Mouse (Mus musculus) liver, embryonic 13.5 days (tissue): ENCODE results near the gene Kctd2. TPM values are rescaled to one million over a fixed set of nuclear protein-coding genes. Genes with fewer than 3 reads are reported as not detected.

Source experiments
- ATAC-seq: fragments of 200-750 bp; cut with Nextera tagmentation; 2 replicates; pipeline ENCODE4 v1.8.0; 2017; ENCODE audit warnings: low read depth, mild to moderate bottlenecking, moderate number of reproducible peaks, moderate library complexity
- DNase-seq: peaks from one replicate; pipeline ENCODE4 v3.0.0; 2022
- H3K27ac ChIP-seq: fragments of 300-500 bp; sonication (generic); 2 replicates; pipeline ENCODE4 v1.5.1; 2015; ENCODE audit warnings: moderate library complexity, mild to moderate bottlenecking, inconsistent platforms
- H3K27me3 ChIP-seq: fragments of 300-500 bp; sonication (generic); 2 replicates; pipeline ENCODE4 v1.6.1; 2015; ENCODE audit warnings: mild to moderate bottlenecking, inconsistent platforms
- H3K36me3 ChIP-seq: fragments of 300-500 bp; sonication (generic); 2 replicates; pipeline ENCODE4 v1.6.1; 2015; ENCODE audit warnings: mild to moderate bottlenecking, inconsistent platforms
- H3K4me1 ChIP-seq: fragments of 300-500 bp; sonication (generic); replicated peaks from 2 replicates; pipeline ENCODE4 v1.6.1; 2015; ENCODE audit warnings: inconsistent platforms
- H3K4me2 ChIP-seq: fragments of 300-500 bp; sonication (generic); 2 replicates; pipeline ENCODE4 v1.6.1; 2015; ENCODE audit warnings: inconsistent platforms, mild to moderate bottlenecking, moderate library complexity
- H3K4me3 ChIP-seq: fragments of 300-500 bp; sonication (generic); replicated peaks from 2 replicates; pipeline ENCODE4 v1.5.1; 2015; ENCODE audit warnings: mild to moderate bottlenecking, inconsistent platforms
- H3K9ac ChIP-seq: fragments of 300-500 bp; sonication (generic); 2 replicates; pipeline ENCODE4 v1.6.1; 2015; ENCODE audit warnings: mild to moderate bottlenecking, inconsistent platforms
- H3K9me3 ChIP-seq: fragments of 300-500 bp; sonication (generic); replicated peaks from 2 replicates; pipeline ENCODE4 v1.6.1; 2016; ENCODE audit warnings: inconsistent platforms
- WGBS: fragments of 180-500 bp; shearing (Covaris S2); methylation state at CpG from one replicate; pipeline ENCODE4 v1.1.7; 2015; ENCODE audit not compliant: insufficient replicate concordance; 5-methylcytosine and 5-hydroxymethylcytosine counted together
- polyA plus RNA-seq: library from polyadenylated mRNA; unstranded; fragments of >200 nt; fragmentation: Nextera tagmentation; extraction: Ambion mirVana; gene quantifications from 2 replicates; pipeline ENCODE4 v1.2.1, GENCODE M21; 2015

Kctd2 gene
- polyA plus RNA-seq, 1 experiment from 2014 or later, result 4.1 TPM

DNA sequence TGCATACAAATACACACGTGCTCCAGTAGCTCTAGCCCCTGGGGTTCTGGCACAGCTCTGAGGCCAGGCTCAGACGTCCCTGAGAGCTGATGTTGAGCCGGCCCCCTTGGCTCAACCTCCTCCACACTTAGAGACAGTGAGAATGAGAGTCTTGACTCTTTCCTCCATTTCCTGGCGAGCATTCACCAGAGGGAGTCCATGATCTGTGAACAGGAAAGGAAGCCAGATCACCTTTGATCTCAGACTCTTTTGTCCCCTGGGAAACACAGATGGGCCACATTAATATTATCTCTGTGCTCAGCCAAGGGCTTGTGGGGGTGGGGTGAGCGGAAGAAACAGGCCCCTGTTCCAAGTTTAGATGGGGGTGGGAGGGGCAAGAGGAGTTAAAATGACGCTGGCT lies 37.5 kb downstream of the Kctd2 start:
- H3K27me3 ChIP-seq, result peaks cover 5% of the 10 kb centered on the region; the same call in 1 of the 2 replicates
- H3K36me3 ChIP-seq, result no peaks in the 10 kb centered on the region
- DNase-seq, result no peak
- H3K9me3 ChIP-seq, result 0 out of 2 replicates have a peak, but pooled peaks cover 3% of the 10 kb centered on the region
- no peak overlapping the region for H3K27ac ChIP-seq
- H3K9ac ChIP-seq, result no peak overlapping the region
- 25% methylated on average over 6 of the region's 6 CpGs for WGBS
- ATAC-seq, result no peak
- peaks cover 14% of the 10 kb centered on the region for H3K4me1 ChIP-seq
- H3K4me2 ChIP-seq, result no peak overlapping the region
- H3K4me3 ChIP-seq, result no peak overlapping the region

DNA sequence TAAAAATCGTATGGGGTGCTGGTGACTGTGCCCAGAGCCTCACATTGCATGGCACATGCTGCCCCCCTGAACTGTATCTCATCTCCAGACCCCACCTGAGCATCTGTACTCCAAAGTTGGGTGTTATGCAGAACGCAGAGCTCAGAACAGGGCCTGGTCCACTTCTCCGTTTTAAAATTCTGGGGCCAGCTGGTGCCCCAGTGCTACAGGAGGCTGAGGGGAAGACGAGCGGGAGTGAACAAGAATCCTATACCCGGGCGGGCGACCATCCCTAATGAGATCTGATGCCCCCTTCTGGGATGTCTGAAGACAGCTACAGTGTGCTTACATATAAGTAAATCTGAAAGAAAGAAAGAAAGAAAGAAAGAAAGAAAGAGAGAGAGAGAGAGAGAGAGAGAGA lies 41.0 kb downstream of the Kctd2 start:
- H3K4me1 ChIP-seq, result peaks cover 8% of the 10 kb centered on the region
- DNase-seq, result no peak
- H3K4me3 ChIP-seq, result no peak overlapping the region
- no peak overlapping the region for H3K4me2 ChIP-seq
- no peak for ATAC-seq
- H3K9ac ChIP-seq, result no peak overlapping the region
- no peaks in the 10 kb centered on the region for H3K36me3 ChIP-seq
- H3K9me3 ChIP-seq, result no peaks in the 10 kb centered on the region
- peaks cover 12% of the 10 kb centered on the region; the same call in 1 of the 2 replicates for H3K27me3 ChIP-seq
- WGBS, result 20% methylated on average over 8 of the region's 8 CpGs
- no peak overlapping the region for H3K27ac ChIP-seq

DNA sequence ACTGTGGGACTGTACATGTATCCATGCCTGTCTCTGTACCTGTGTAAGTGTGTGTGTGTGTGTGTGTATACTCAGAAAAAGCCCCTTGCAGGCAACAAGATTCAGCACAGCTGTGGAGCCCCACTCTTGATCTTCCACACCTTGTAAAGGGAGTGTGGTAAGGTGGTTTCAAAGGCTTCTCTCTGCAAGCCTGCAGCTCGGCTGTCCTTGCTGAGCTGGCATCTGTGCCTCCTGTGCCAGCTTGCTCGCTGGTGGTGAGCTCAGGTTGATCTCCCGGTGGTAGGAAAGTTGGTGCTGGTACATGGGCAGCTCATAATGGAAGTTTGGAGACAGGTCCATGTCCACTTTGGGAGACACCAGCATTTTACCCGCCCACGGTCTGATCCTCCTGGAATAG lies 41.9 kb downstream of the Kctd2 start:
- DNase-seq, result no peak
- Histone ChIP-seq H3K4me2 (no peak overlapping the region), H3K9me3 (no peaks in the 10 kb centered on the region), H3K4me3 (no peak overlapping the region), H3K36me3 (no peaks in the 10 kb centered on the region), H3K4me1 (peaks cover 8% of the 10 kb centered on the region), H3K27me3 (peaks cover 16% of the 10 kb centered on the region; the same call in 1 of the 2 replicates), H3K27ac (no peak overlapping the region), H3K9ac (no peak overlapping the region)
- WGBS, result 52% methylated on average over 5 of the region's 5 CpGs
- no peak for ATAC-seq

DNA sequence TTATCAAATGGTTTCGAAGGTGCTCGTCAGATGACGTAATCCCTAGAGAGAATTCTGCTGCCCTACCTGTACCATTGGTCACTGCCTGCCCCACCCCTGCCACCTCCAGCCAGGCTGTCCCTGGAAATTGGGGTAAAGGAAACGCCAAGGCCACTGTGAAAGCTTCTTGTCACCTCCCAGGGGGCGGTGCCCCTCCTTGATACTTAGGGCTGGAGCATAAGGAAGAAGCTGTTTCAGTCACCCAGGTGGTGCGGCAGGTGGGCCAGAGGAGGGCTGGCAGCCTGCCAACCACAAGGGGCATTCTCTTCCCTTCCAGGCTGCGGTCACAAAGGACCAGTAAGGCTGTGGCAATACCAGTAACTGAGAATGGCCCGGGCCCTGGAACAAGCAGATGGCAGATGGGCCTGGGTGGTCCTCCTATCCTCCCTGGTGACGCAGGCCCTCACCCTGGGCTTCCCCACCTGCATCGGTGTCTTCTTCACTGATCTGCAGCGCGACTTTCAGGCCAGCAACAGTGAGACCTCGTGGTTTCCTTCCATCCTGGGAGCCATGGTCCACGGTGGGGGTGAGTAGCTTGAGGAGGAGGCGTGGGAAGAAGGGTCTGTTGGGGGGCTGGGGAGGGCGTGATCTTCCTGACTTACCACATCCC lies 42.4 kb downstream of the Kctd2 start, which contains the start of gene Slc16a5:
Gene Slc16a5 (plus strand): TSS at position 232 of the 649 bp plus-strand sequence.
- no peak within 1 kb of the TSS for H3K4me3 ChIP-seq
- 64% methylated on average over 16 of the region's 16 CpGs for WGBS
- no peaks in the 10 kb centered on the region for H3K36me3 ChIP-seq
- peaks cover 7% of the 10 kb centered on the region for H3K4me1 ChIP-seq
- no peaks in the 10 kb centered on the region for H3K9me3 ChIP-seq
- no peak for ATAC-seq
- H3K4me2 ChIP-seq, result no peak within 1 kb of the TSS
- no peak within 1 kb of the TSS for H3K27ac ChIP-seq
- H3K27me3 ChIP-seq, result peaks cover 19% of the 10 kb centered on the region; the same call in 1 of the 2 replicates
- no peak within 1 kb of the TSS for H3K9ac ChIP-seq
- DNase-seq, result no peak

DNA sequence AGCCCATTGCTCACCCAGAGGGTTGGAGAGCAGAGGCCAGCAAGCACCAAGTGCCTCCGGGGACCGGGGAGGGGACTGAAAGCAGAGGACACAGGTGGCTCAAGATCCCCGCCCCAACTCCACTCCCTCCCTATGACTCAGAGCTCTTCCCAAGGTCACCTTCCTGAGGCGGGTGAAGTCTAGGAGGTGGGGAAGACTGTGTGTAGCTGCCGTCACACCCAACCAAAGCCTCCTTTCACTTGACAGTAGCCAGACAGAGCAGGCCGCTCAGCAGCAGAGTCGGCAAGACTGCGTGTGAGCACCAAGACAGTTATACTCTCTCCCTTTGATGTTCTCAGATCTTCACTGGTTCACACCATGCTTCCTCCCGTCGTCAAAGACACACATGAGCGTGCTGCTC lies 43.5 kb downstream of the Kctd2 start:
- Histone ChIP-seq H3K4me2 (no peak overlapping the region), H3K9ac (no peak overlapping the region), H3K9me3 (no peaks in the 10 kb centered on the region), H3K36me3 (no peaks in the 10 kb centered on the region), H3K27me3 (peaks cover 21% of the 10 kb centered on the region; the same call in 1 of the 2 replicates), H3K4me1 (no peaks in the 10 kb centered on the region), H3K4me3 (no peak overlapping the region), H3K27ac (no peak overlapping the region)
- 57% methylated on average over 11 of the region's 11 CpGs for WGBS
- no peak for ATAC-seq
- DNase-seq, result no peak

GRCm38 (mm10) chr11:115464851-115465250 lies 44.9 kb downstream of the Kctd2 start:
- no peak for ATAC-seq
- no peaks in the 10 kb centered on the region for H3K9me3 ChIP-seq
- H3K36me3 ChIP-seq, result no peaks in the 10 kb centered on the region
- 69% methylated on average over 8 of the region's 8 CpGs for WGBS
- peaks cover 21% of the 10 kb centered on the region; the same call in 1 of the 2 replicates for H3K27me3 ChIP-seq
- DNase-seq, result no peak
- H3K27ac ChIP-seq, result no peak overlapping the region
- no peak overlapping the region for H3K9ac ChIP-seq
- H3K4me2 ChIP-seq, result no peak overlapping the region
- no peaks in the 10 kb centered on the region for H3K4me1 ChIP-seq
- H3K4me3 ChIP-seq, result no peak overlapping the region

DNA sequence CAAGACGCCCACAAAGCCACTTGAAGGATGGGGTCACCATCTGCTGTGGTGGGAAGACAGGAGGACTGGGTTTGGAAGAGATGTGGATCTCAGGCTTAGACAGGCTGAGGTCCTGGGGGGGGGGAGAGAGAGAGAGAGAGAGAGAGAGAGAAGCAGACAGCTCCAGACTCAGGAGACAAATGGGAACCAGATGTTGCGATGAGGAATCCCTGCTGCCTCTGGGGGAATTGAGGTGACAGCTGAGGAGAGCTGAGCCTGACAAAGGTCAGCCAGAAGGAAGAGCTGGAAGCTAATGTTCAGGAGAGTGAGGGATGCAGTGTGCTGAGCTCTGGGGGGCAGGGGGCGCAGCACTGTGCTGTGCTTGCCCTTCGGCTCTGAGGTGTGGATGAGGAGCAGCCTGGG lies 47.3 kb downstream of the Kctd2 start:
- ATAC-seq, result no peak
- H3K9me3 ChIP-seq, result no peaks in the 10 kb centered on the region; the same call in 1 of the 2 replicates
- no peaks in the 10 kb centered on the region for H3K4me1 ChIP-seq
- H3K27ac ChIP-seq, result no peak overlapping the region
- H3K36me3 ChIP-seq, result no peaks in the 10 kb centered on the region
- H3K4me3 ChIP-seq, result no peak overlapping the region
- H3K27me3 ChIP-seq, result 0 out of 2 replicates have a peak, but pooled peaks cover 17% of the 10 kb centered on the region
- H3K9ac ChIP-seq, result no peak overlapping the region
- no peak for DNase-seq
- 50% methylated on average over 4 of the region's 4 CpGs for WGBS
- no peak overlapping the region for H3K4me2 ChIP-seq

DNA sequence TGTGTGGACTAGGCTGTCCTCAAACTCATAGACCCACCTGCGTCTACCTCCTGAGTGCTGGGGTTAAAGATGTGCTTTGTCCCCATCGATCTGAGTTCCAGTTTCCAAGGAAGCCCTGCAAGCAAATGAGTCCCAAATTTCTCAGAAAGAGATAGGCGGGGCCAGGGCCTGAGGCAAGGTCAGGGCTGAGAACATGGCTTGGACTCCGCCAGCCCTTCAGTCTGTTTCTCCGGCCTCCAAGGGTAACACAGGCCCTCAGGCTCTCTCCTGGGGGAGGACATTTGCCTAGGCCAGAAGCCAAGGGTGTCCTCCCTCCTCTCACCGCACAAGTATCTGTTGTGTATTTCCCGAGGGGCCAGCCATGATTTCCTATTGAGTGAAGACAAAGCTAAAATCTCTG lies 52.3 kb downstream of the Kctd2 start:
- H3K4me1 ChIP-seq, result peaks cover 42% of the 10 kb centered on the region
- no peak overlapping the region for H3K4me3 ChIP-seq
- H3K27ac ChIP-seq, result no peak overlapping the region
- H3K9me3 ChIP-seq, result no peaks in the 10 kb centered on the region; the same call in 1 of the 2 replicates
- H3K27me3 ChIP-seq, result 0 out of 2 replicates have a peak, but pooled peaks cover 3% of the 10 kb centered on the region
- DNase-seq (no peak), ATAC-seq (no peak)
- WGBS, result 80% methylated on average over 7 of the region's 7 CpGs
- no peaks in the 10 kb centered on the region for H3K36me3 ChIP-seq
- no peak overlapping the region for H3K9ac ChIP-seq
- H3K4me2 ChIP-seq, result no peak overlapping the region

GRCm38 (mm10) chr11:115473626-115474275 lies 53.8 kb downstream of the Kctd2 start:
- DNase-seq, result peak; percentile 89
- Histone ChIP-seq H3K27ac (peak overlapping the region; percentile 78), H3K36me3 (no peaks in the 10 kb centered on the region), H3K4me1 (peaks cover 45% of the 10 kb centered on the region), H3K9ac (peak overlapping the region; percentile 30; the same call in 1 of the 2 replicates), H3K4me3 (no peak overlapping the region), H3K27me3 (no peaks in the 10 kb centered on the region), H3K9me3 (no peaks in the 10 kb centered on the region; the same call in 1 of the 2 replicates), H3K4me2 (peak overlapping the region; percentile 34)
- WGBS, result 25% methylated on average over 15 of the region's 15 CpGs
- ATAC-seq, result peak; percentile 34

GRCm38 (mm10) chr11:115475025-115475757 lies 55.3 kb downstream of the Kctd2 start, which contains the start of gene Armc7:
Gene Armc7, plus strand, starts transcription at chr11:115475667.
- Histone ChIP-seq H3K27me3 (no peaks in the 10 kb centered on the region), H3K27ac (peak within 1 kb of the TSS; percentile 78), H3K4me2 (peak within 1 kb of the TSS; percentile 96), H3K4me3 (peak within 1 kb of the TSS; percentile 89), H3K4me1 (peaks cover 45% of the 10 kb centered on the region), H3K9me3 (no peaks in the 10 kb centered on the region; the same call in 1 of the 2 replicates), H3K9ac (peak within 1 kb of the TSS; percentile 90), H3K36me3 (no peaks in the 10 kb centered on the region)
- ATAC-seq, result peak; percentile 97
- under 1% methylated on average over 26 of the region's 26 CpGs for WGBS
- peak; percentile 91 for DNase-seq

DNA sequence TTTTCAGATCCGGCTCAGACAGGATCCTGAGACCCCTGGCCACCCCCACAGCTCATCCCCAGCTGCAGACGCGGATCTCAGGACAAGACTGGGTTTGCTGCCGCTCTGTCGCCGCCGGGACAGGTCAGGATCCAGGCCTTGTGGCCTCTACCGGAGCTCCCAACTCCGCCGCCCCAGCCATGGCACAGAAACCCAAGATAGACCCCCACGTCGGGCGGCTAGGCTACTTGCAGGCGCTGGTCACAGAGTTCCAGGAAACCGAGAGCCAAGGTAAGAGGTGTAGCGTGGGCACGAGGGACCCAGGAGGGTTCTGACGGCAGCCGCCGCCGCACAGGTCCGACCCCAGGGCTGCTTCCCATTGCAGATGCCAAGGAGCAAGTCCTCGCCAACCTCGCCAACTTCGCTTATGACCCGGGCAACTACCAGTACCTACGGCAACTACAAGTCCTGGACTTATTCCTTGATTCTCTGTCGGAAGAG lies 55.9 kb downstream of the Kctd2 start:
- H3K27ac ChIP-seq, result peak overlapping the region; percentile 78
- peak overlapping the region; percentile 89 for H3K4me3 ChIP-seq
- H3K9ac ChIP-seq, result peak overlapping the region; percentile 90
- peak; percentile 45 for ATAC-seq
- no peaks in the 10 kb centered on the region for H3K27me3 ChIP-seq
- peaks cover 45% of the 10 kb centered on the region for H3K4me1 ChIP-seq
- no peak for DNase-seq
- 2% methylated on average over 28 of the region's 28 CpGs for WGBS
- H3K36me3 ChIP-seq, result no peaks in the 10 kb centered on the region
- H3K4me2 ChIP-seq, result peak overlapping the region; percentile 96
- no peaks in the 10 kb centered on the region for H3K9me3 ChIP-seq
